Mouse (Mus musculus): Measurements from ENCODE around the gene Morc1. TPM values are rescaled to one million over a fixed set of nuclear protein-coding genes. Genes with fewer than 3 reads are reported as not detected.

Morc1 gene
- 0.04 TPM in 1 of 2 replicates, not detected in the other for polyA plus RNA-seq (2021; fragmentation: Nextera tagmentation)
- long read RNA-seq, experiment 1, partial matches to known transcripts = 0 of 1 reads
- long read RNA-seq, experiment 1, other reads (novel, unspliced or antisense) = 0 of 1 reads
- long read RNA-seq, experiment 2 = 0 reads

GRCm38 (mm10) chr16:48431027-48431426, at the start of gene Morc1:
Gene Morc1 (plus strand): TSS chr16:48431237.

GRCm38 (mm10) chr16:48412246-48412645, 18.8 kb upstream of the Morc1 start, which contains the start of gene Gm5485:
Gene Gm5485 (minus strand): TSS chr16:48412416.

Other genes starting within 250 kb of the Morc1 start
- gene Dppa4, start 147.5 kb upstream of the Morc1 start, polyA plus RNA-seq (2021; fragmentation: Nextera tagmentation) = not detected in 2 replicates
- 0.06 TPM in 1 of 2 replicates, not detected in the other for gene Dppa2, start 127.3 kb upstream of the Morc1 start, polyA plus RNA-seq (2021; fragmentation: Nextera tagmentation)
- gene Gm5485, start 18.8 kb upstream of the Morc1 start, polyA plus RNA-seq (2021; fragmentation: Nextera tagmentation) = not detected in 2 replicates

Measured in layer of hippocampus, adult 6 months (tissue).